Comparison of ENCODE assay signal across 25 mouse cellular contexts in genomic region chr14:75852016-75852415, GRCm38 (mm10).
"Had no signal": no experiment of that assay in that cellular context is flagged by ENCODE, and none has a peak within 500 bp of the region (broad histone marks: within the 10 kb centered on the region; RNA-seq: fewer than 3 reads in every experiment).

No protein-coding gene starts in this region.

- DNase-seq: gastrocnemius, postnatal 14 days; gastrocnemius, postnatal 36 days; heart, adult 18-20 months; heart, postnatal 14 days; heart, postnatal 36 days; kidney, adult 11 months; kidney, adult 2 months; kidney, adult 9 months; kidney, postnatal 14 days; kidney, postnatal 36 days; left cerebral cortex, postnatal 4 days had no signal

- H3K9me3 ChIP-seq: heart, embryonic 15.5 days; hindbrain, embryonic 13.5 days; hindbrain, embryonic 15.5 days; kidney, embryonic 15.5 days; limb, embryonic 13.5 days; limb, embryonic 15.5 days; liver, embryonic 12.5 days had no signal

- H3K4me2 ChIP-seq: heart, embryonic 11.5 days; heart, embryonic 13.5 days; heart, embryonic 15.5 days; hindbrain, embryonic 13.5 days; hindbrain, embryonic 15.5 days; kidney, embryonic 15.5 days; limb, embryonic 13.5 days; limb, embryonic 15.5 days; liver, embryonic 12.5 days had no signal

- H3K27me3 ChIP-seq: heart, embryonic 13.5 days; heart, embryonic 15.5 days; hindbrain, embryonic 13.5 days; hindbrain, embryonic 15.5 days; kidney, embryonic 15.5 days; limb, embryonic 13.5 days; limb, embryonic 15.5 days; liver, embryonic 12.5 days had no signal

- H3K9ac ChIP-seq: heart, embryonic 13.5 days; heart, embryonic 15.5 days; hindbrain, embryonic 13.5 days; hindbrain, embryonic 15.5 days; kidney, embryonic 15.5 days; limb, embryonic 13.5 days; limb, embryonic 15.5 days; liver, embryonic 12.5 days; liver, embryonic 14.5 days had no signal

- H3K27ac ChIP-seq: heart, embryonic 13.5 days; heart, embryonic 15.5 days; hindbrain, embryonic 13.5 days; hindbrain, embryonic 15.5 days; hindbrain, postnatal 0 days; kidney, embryonic 15.5 days; kidney, postnatal 0 days; limb, embryonic 13.5 days; limb, embryonic 15.5 days; liver, embryonic 12.5 days; liver, embryonic 14.5 days had no signal

- H3K4me3 ChIP-seq: heart, embryonic 13.5 days; heart, embryonic 15.5 days; hindbrain, embryonic 13.5 days; hindbrain, embryonic 15.5 days; kidney, embryonic 15.5 days; left cerebral cortex, adult 2 months; limb, embryonic 13.5 days; limb, embryonic 15.5 days; liver, embryonic 12.5 days had no signal

- ATAC-seq: hindbrain, postnatal 0 days; intestine, embryonic 16.5 days; liver, embryonic 12.5 days had no signal
